Mouse (Mus musculus) liver, embryonic 14.5 days (tissue): ENCODE data around the gene Sox9.

ENCODE experiments used
- CTCF ChIP-seq: IDR thresholded peaks from 2 replicates; pipeline ENCODE4 v1.5.1; 2016; ENCODE audit warnings: antibody characterized with exemption, low read depth, control low read depth
- EP300 ChIP-seq: IDR thresholded peaks from 2 replicates; pipeline ENCODE4 v1.6.1; 2016; ENCODE audit warnings: antibody characterized with exemption, low read depth

GRCm38 (mm10) chr11:112766956-112767355 lies 15.1 kb upstream of the Sox9 start:
- TF ChIP-seq CTCF (no peak), EP300 (no peak)
